Mouse (Mus musculus) layer of hippocampus, postnatal 10 days (tissue): ENCODE measurements around the gene Trhde. TPM values are rescaled to one million over a fixed set of nuclear protein-coding genes. Genes with fewer than 3 reads are reported as not detected.

Experiments used
- DNase-seq, 2 experiments: peaks; one replicate each; pipeline ENCODE4 v3.0.0; 2021; ENCODE audit warnings: low spot score in 2 of 2
- total RNA-seq, 2 experiments: library from RNA; stranded (reverse); gene quantifications; 2 replicates each; pipeline ENCODE4 v1.2.3; 2021

The Trhde gene
- total RNA-seq, 2 experiments from 2014 or later, result 31.2 to 32.1 TPM

GRCm38 (mm10) chr10:114736377-114736776, 65.7 kb downstream of the Trhde start:
- no peak for DNase-seq

- DNase-seq, result no peak
Observed at GRCm38 (mm10) chr10:114735678-114736077, 66.4 kb downstream of the Trhde start.

- DNase-seq, result no peak
Observed at GRCm38 (mm10) chr10:114735111-114735510, 67.0 kb downstream of the Trhde start.

GRCm38 (mm10) chr10:114725591-114725990, 76.5 kb downstream of the Trhde start:
- DNase-seq, result no peak

- no peak for DNase-seq
Observed at GRCm38 (mm10) chr10:114701791-114702190, 100.3 kb downstream of the Trhde start.

- DNase-seq, result no peak
Observed at GRCm38 (mm10) chr10:114671791-114672415, 130.2 kb downstream of the Trhde start.

- no peak for DNase-seq
Observed at GRCm38 (mm10) chr10:114593046-114593445, 209.1 kb downstream of the Trhde start.

GRCm38 (mm10) chr10:114578926-114579325, 223.2 kb downstream of the Trhde start:
- DNase-seq, result no peak

- DNase-seq, result no peak
Observed at GRCm38 (mm10) chr10:114567891-114568290, 234.2 kb downstream of the Trhde start.

GRCm38 (mm10) chr10:114509186-114509585, 292.9 kb downstream of the Trhde start:
- no peak for DNase-seq

GRCm38 (mm10) chr10:114488806-114489205, 313.3 kb downstream of the Trhde start:
- no peak for DNase-seq

- DNase-seq, result peak in 1 of 2 experiments; percentile 4
Observed at GRCm38 (mm10) chr10:114455591-114455990, 346.5 kb downstream of the Trhde start.

- no peak for DNase-seq
Observed at GRCm38 (mm10) chr10:114448116-114448515, 354.0 kb downstream of the Trhde start.

GRCm38 (mm10) chr10:114418956-114419530, 383.1 kb downstream of the Trhde start:
- no peak for DNase-seq

GRCm38 (mm10) chr10:114415717-114416116, 386.4 kb downstream of the Trhde start:
- no peak for DNase-seq

GRCm38 (mm10) chr10:114405260-114405659, 396.8 kb downstream of the Trhde start:
- DNase-seq, result no peak

- DNase-seq, result no peak
Observed at GRCm38 (mm10) chr10:114403795-114404194, 398.3 kb downstream of the Trhde start.

- no peak for DNase-seq
Observed at GRCm38 (mm10) chr10:114370804-114371203, 431.3 kb downstream of the Trhde start.

GRCm38 (mm10) chr10:114363442-114363841, 438.7 kb downstream of the Trhde start:
- no peak for DNase-seq

- DNase-seq, result no peak
Observed at GRCm38 (mm10) chr10:114362631-114363030, 439.5 kb downstream of the Trhde start.
